10 mouse cellular contexts compared by ENCODE assay signal in genomic region chr16:33797860-33798259, GRCm38 (mm10). TPM values are rescaled to one million over a fixed set of nuclear protein-coding genes. Genes with fewer than 3 reads are reported as not detected.
DNase-seq lines count a peak whose midpoint lies in the region; ATAC-seq and TF ChIP-seq lines count a peak whose summit lies in the region.
"Had no signal": no experiment of that assay in that cellular context is flagged by ENCODE, and none has a peak within 500 bp of the region (broad histone marks: within the 10 kb centered on the region; RNA-seq: fewer than 3 reads in every experiment).

No protein-coding gene starts in this region.

- H3K9me3 ChIP-seq in intestine, postnatal 0 days (ENCODE audit: control insufficient read depth): no peaks in the 10 kb centered on the region
- H3K9me3 ChIP-seq in limb, embryonic 11.5 days (ENCODE audit: control insufficient read depth, low read length): no peaks in the 10 kb centered on the region
- H3K9me3 ChIP-seq: heart, embryonic 15.5 days; neural tube, embryonic 12.5 days had no signal

- no peak for ATAC-seq in cerebellum, adult (ENCODE audit: insufficient number of reproducible peaks, low FRiP score, low TSS enrichment)
- no peak for ATAC-seq in intestine, postnatal 0 days
- ATAC-seq in limb, embryonic 11.5 days (ENCODE audit: insufficient number of reproducible peaks, low FRiP score, low TSS enrichment, low read depth): no peak

- WGBS in intestine, postnatal 0 days: 35% methylated on average over 5 of the region's 5 CpGs
- WGBS in limb, embryonic 11.5 days: 48% methylated on average over 5 of the region's 5 CpGs

- no peak overlapping the region for H3K9ac ChIP-seq in intestine, postnatal 0 days (ENCODE audit: low read depth, low read length)
- no peak overlapping the region for H3K9ac ChIP-seq in limb, embryonic 11.5 days (ENCODE audit: low read length)
- H3K9ac ChIP-seq: heart, embryonic 15.5 days; neural tube, embryonic 12.5 days had no signal

- H3K4me1 ChIP-seq in intestine, postnatal 0 days (replicated peaks; ENCODE audit: control insufficient read depth, insufficient read depth, low read length): peaks cover 6% of the 10 kb centered on the region; the same call in 1 of the 2 replicates
- H3K4me1 ChIP-seq in limb, embryonic 11.5 days (ENCODE audit: control insufficient read depth, insufficient read depth, low read length): no peaks in the 10 kb centered on the region
- H3K4me1 ChIP-seq: heart, embryonic 15.5 days; neural tube, embryonic 12.5 days had no signal

- peaks cover 14% of the 10 kb centered on the region for H3K36me3 ChIP-seq in intestine, postnatal 0 days (ENCODE audit: control insufficient read depth, insufficient read depth)
- no peaks in the 10 kb centered on the region for H3K36me3 ChIP-seq in limb, embryonic 11.5 days (ENCODE audit: control insufficient read depth, insufficient read depth, low read length)
- H3K36me3 ChIP-seq: heart, embryonic 15.5 days; neural tube, embryonic 12.5 days had no signal

- H3K4me2 ChIP-seq in intestine, postnatal 0 days (replicated peaks; ENCODE audit: low read depth): peak overlapping the region; percentile 52
- no peak overlapping the region for H3K4me2 ChIP-seq in limb, embryonic 11.5 days (ENCODE audit: low read depth, severe bottlenecking)
- H3K4me2 ChIP-seq: heart, embryonic 15.5 days; neural tube, embryonic 12.5 days had no signal

- no peak overlapping the region for H3K27ac ChIP-seq in intestine, postnatal 0 days (ENCODE audit: low read depth, low read length)
- no peak overlapping the region for H3K27ac ChIP-seq in limb, embryonic 11.5 days (replicated peaks; ENCODE audit: low read depth, low read length)
- H3K27ac ChIP-seq: heart, embryonic 15.5 days; neural tube, embryonic 12.5 days had no signal

- DNase-seq in cerebellum, adult 11 months: peak; percentile 44
- peak; percentile 25 to 59 for DNase-seq in spleen, postnatal 10 days (ENCODE audit: low spot score in 2 of 2)
- DNase-seq in spleen, adult 12 weeks (ENCODE audit: low spot score): no peak
- DNase-seq in cerebellum, postnatal 14 days: peak; percentile 80 to 87
- peak; percentile 70 for DNase-seq in limb, embryonic 11.5 days (ENCODE audit: low spot score)
- DNase-seq in right cerebral cortex, postnatal 25 days: peak; percentile 14

- no peaks in the 10 kb centered on the region for H3K27me3 ChIP-seq in intestine, postnatal 0 days (replicated peaks; ENCODE audit: control insufficient read depth, insufficient read depth, low read length)
- no peaks in the 10 kb centered on the region for H3K27me3 ChIP-seq in limb, embryonic 11.5 days (ENCODE audit: control insufficient read depth, insufficient read depth, low read length)
- H3K27me3 ChIP-seq: heart, embryonic 15.5 days; neural tube, embryonic 12.5 days had no signal

- TF ChIP-seq CTCF in intestine, postnatal 0 days (IDR thresholded peaks at IDR 0.05; ENCODE audit: low read depth): peak; percentile 83

- H3K4me3 ChIP-seq in intestine, postnatal 0 days (ENCODE audit: low read depth, low read length): peak overlapping the region; percentile 4; the same call in 1 of the 2 replicates
- H3K4me3 ChIP-seq in limb, embryonic 11.5 days (ENCODE audit: low read depth, low read length): no peak overlapping the region
- H3K4me3 ChIP-seq: heart, embryonic 15.5 days; neural tube, embryonic 12.5 days had no signal

RNA-seq across cellular contexts. Expression of gene Muc13, which starts 4.0 kb away (rescaled TPM):
- 459 and 473 TPM in 2 replicates for polyA plus RNA-seq in intestine, postnatal 0 days (2015; fragmentation: Nextera tagmentation; extraction: Ambion mirVana)
- polyA plus RNA-seq in limb, embryonic 11.5 days (2014; fragmentation: Nextera tagmentation; extraction: Ambion mirVana): 0.15 and 0.28 TPM in 2 replicates

RNA-seq across cellular contexts. Expression of gene Itgb5, which starts 31.6 kb away (rescaled TPM):
- 23.5 and 23.6 TPM in 2 replicates for polyA plus RNA-seq in intestine, postnatal 0 days (2015; fragmentation: Nextera tagmentation; extraction: Ambion mirVana)
- 64.9 and 65.8 TPM in 2 replicates for polyA plus RNA-seq in limb, embryonic 11.5 days (2014; fragmentation: Nextera tagmentation; extraction: Ambion mirVana)

Comparison
In these comparisons a context has a peak if more than half of its experiments do, and no peak if none do; other contexts are left out.
1. RNA of gene Muc13, which starts 4.0 kb away (polyA plus RNA-seq): 459 to 473 TPM in intestine, postnatal 0 days; 0.15 to 0.28 TPM in limb, embryonic 11.5 days; every median in the first group is over 100 times any median in the second.